Mouse (Mus musculus) thymus, adult 2 months (tissue): ENCODE data around the gene Ppfia4.

ENCODE experiments used
- CTCF ChIP-seq: fragments of 200-500 bp; IDR thresholded peaks from 2 replicates; pipeline ENCODE4 v1.5.1; 2012; ENCODE audit warnings: mild to moderate bottlenecking, control low read depth, low read length, moderate library complexity, borderline replicate concordance; ENCODE audit not compliant: control insufficient read depth, poor library complexity, insufficient read depth; ENCODE audit errors: extremely low read depth
- POLR2A ChIP-seq: fragments of 200-500 bp; IDR thresholded peaks from 2 replicates; pipeline ENCODE4 v1.6.1; 2012; ENCODE audit warnings: mild to moderate bottlenecking, low read length, control low read depth, moderate library complexity; ENCODE audit not compliant: control insufficient read depth, poor library complexity, insufficient read depth; ENCODE audit errors: extremely low read depth

GRCm38 (mm10) chr1:134273493-134274395 lies 59.0 kb downstream of the Ppfia4 start:
- TF ChIP-seq POLR2A (no peak), CTCF (no peak)
